Mouse (Mus musculus) kidney, postnatal 0 days (tissue): Measurements from ENCODE around the gene Gatad2a. TPM values are rescaled to one million over a fixed set of nuclear protein-coding genes. Genes with fewer than 3 reads are reported as not detected.

ENCODE experiments used
- ATAC-seq: fragments of 200-750 bp; cut with Nextera tagmentation; replicated peaks from 2 replicates; pipeline ENCODE4 v1.8.0; 2017; ENCODE audit warnings: low read depth, moderate number of reproducible peaks, moderate TSS enrichment, moderate library complexity; ENCODE audit not compliant: low FRiP score
- DNase-seq: peaks from one replicate; pipeline ENCODE4 v3.0.0-alpha.2; 2016; ENCODE audit warnings: low spot score
- H3K27ac ChIP-seq: fragments of 300-500 bp; sonication (generic); 2 replicates; pipeline ENCODE4 v1.5.1; 2014; ENCODE audit warnings: mild to moderate bottlenecking
- H3K27me3 ChIP-seq: fragments of 300-500 bp; sonication (generic); 2 replicates; pipeline ENCODE4 v1.6.1; 2014; ENCODE audit warnings: low read length, mixed read lengths; ENCODE audit not compliant: insufficient read depth
- H3K36me3 ChIP-seq: fragments of 300-500 bp; sonication (generic); 2 replicates; pipeline ENCODE4 v1.6.1; 2014; ENCODE audit warnings: low read length, mixed read lengths; ENCODE audit not compliant: insufficient read depth
- H3K4me1 ChIP-seq: fragments of 300-500 bp; sonication (generic); replicated peaks from 2 replicates; pipeline ENCODE4 v1.6.1; 2014; ENCODE audit warnings: antibody characterized with exemption, low read length, mixed read lengths; ENCODE audit not compliant: insufficient read depth
- H3K4me2 ChIP-seq: fragments of 300-500 bp; sonication (generic); 2 replicates; pipeline ENCODE4 v1.6.1; 2014; ENCODE audit warnings: mild to moderate bottlenecking, low read length, moderate library complexity, mixed read lengths
- H3K4me3 ChIP-seq: fragments of 300-500 bp; sonication (generic); replicated peaks from 2 replicates; pipeline ENCODE4 v1.5.1; 2014; ENCODE audit warnings: low read depth, low read length
- H3K9ac ChIP-seq: fragments of 300-500 bp; sonication (generic); 2 replicates; pipeline ENCODE4 v1.6.1; 2014; ENCODE audit warnings: low read depth, low read length
- H3K9me3 ChIP-seq: fragments of 300-500 bp; sonication (generic); replicated peaks from 2 replicates; pipeline ENCODE4 v1.6.1; 2016; ENCODE audit warnings: low read length, inconsistent platforms, mixed read lengths
- CTCF ChIP-seq: IDR thresholded peaks from 2 replicates; pipeline ENCODE4 v1.5.1; 2016; ENCODE audit warnings: antibody characterized with exemption, low read depth, mild to moderate bottlenecking, moderate library complexity
- WGBS: fragments of 180-500 bp; shearing (Covaris S2); extraction: QIAGEN DNeasy Blood & Tissue Kit; methylation state at CpG from one replicate; pipeline ENCODE4 v1.1.7; 2014; 5-methylcytosine and 5-hydroxymethylcytosine counted together
- polyA plus RNA-seq: library from polyadenylated mRNA; unstranded; fragments of >200 nt; fragmentation: Nextera tagmentation; extraction: Ambion mirVana; gene quantifications from 2 replicates; pipeline ENCODE4 v1.2.1, GENCODE M21; 2015

Gene Gatad2a
- polyA plus RNA-seq, 1 experiment from 2014 or later = 49.5 TPM

GRCm38 (mm10) chr8:69915748-69916147 is 80.4 kb downstream of the Gatad2a start:
- WGBS = 61% methylated on average over 5 of the region's 5 CpGs
- Histone ChIP-seq H3K4me2 (no peak overlapping the region), H3K27me3 (no peaks in the 10 kb centered on the region), H3K9ac (no peak overlapping the region), H3K4me3 (no peak overlapping the region), H3K9me3 (no peaks in the 10 kb centered on the region), H3K36me3 (peaks cover 63% of the 10 kb centered on the region), H3K4me1 (peaks cover 5% of the 10 kb centered on the region; the same call in 1 of the 2 replicates), H3K27ac (no peak overlapping the region)
- DNase-seq = peak; percentile 78
- TF ChIP-seq CTCF = peak; percentile 60
- ATAC-seq = no peak

GRCm38 (mm10) chr8:69914526-69914925 is 81.7 kb downstream of the Gatad2a start:
- Histone ChIP-seq H3K9ac (no peak overlapping the region), H3K36me3 (peaks cover 74% of the 10 kb centered on the region), H3K9me3 (no peaks in the 10 kb centered on the region), H3K4me2 (no peak overlapping the region), H3K27me3 (no peaks in the 10 kb centered on the region), H3K4me1 (no peaks in the 10 kb centered on the region), H3K4me3 (no peak overlapping the region), H3K27ac (no peak overlapping the region)
- ATAC-seq (no peak), DNase-seq (no peak)
- TF ChIP-seq CTCF = no peak
- 81% methylated on average over 4 of the region's 4 CpGs for WGBS

- H3K27ac ChIP-seq = no peak overlapping the region
- no peaks in the 10 kb centered on the region for H3K4me1 ChIP-seq
- H3K4me3 ChIP-seq = no peak overlapping the region
- H3K9ac ChIP-seq = no peak overlapping the region
- no peak for DNase-seq
- H3K9me3 ChIP-seq = no peaks in the 10 kb centered on the region
- WGBS = 87% methylated on average over 12 of the region's 12 CpGs
- no peak overlapping the region for H3K4me2 ChIP-seq
- no peak for TF ChIP-seq CTCF
- no peak for ATAC-seq
- peaks cover 87% of the 10 kb centered on the region for H3K36me3 ChIP-seq
- H3K27me3 ChIP-seq = no peaks in the 10 kb centered on the region
Observed at GRCm38 (mm10) chr8:69912478-69913074, 83.6 kb downstream of the Gatad2a start.

- Histone ChIP-seq H3K9me3 (no peaks in the 10 kb centered on the region), H3K9ac (no peak overlapping the region), H3K4me1 (no peaks in the 10 kb centered on the region), H3K27me3 (no peaks in the 10 kb centered on the region), H3K4me2 (no peak overlapping the region), H3K27ac (no peak overlapping the region), H3K36me3 (peaks cover 81% of the 10 kb centered on the region), H3K4me3 (no peak overlapping the region)
- ATAC-seq = no peak
- WGBS = 89% methylated on average over 13 of the region's 13 CpGs
- TF ChIP-seq CTCF = no peak
- DNase-seq = no peak
Observed at GRCm38 (mm10) chr8:69911917-69912316, 84.3 kb downstream of the Gatad2a start.

GRCm38 (mm10) chr8:69907106-69907505 is 89.1 kb downstream of the Gatad2a start:
- DNase-seq (no peak), ATAC-seq (no peak)
- Histone ChIP-seq H3K4me1 (peaks cover under 1% of the 10 kb centered on the region; the same call in 1 of the 2 replicates), H3K4me2 (no peak overlapping the region), H3K9ac (no peak overlapping the region), H3K27me3 (no peaks in the 10 kb centered on the region), H3K27ac (no peak overlapping the region), H3K4me3 (no peak overlapping the region), H3K9me3 (no peaks in the 10 kb centered on the region), H3K36me3 (peaks cover 38% of the 10 kb centered on the region)
- no peak for TF ChIP-seq CTCF
- WGBS = 82% methylated on average over 2 of the region's 2 CpGs

GRCm38 (mm10) chr8:69906260-69906659 is 89.9 kb downstream of the Gatad2a start:
- no peak overlapping the region for H3K4me3 ChIP-seq
- DNase-seq = no peak
- WGBS = 86% methylated on average over 2 of the region's 2 CpGs
- peaks cover 5% of the 10 kb centered on the region; the same call in 1 of the 2 replicates for H3K4me1 ChIP-seq
- no peak overlapping the region for H3K9ac ChIP-seq
- ATAC-seq = no peak
- H3K4me2 ChIP-seq = no peak overlapping the region
- no peak overlapping the region for H3K27ac ChIP-seq
- no peaks in the 10 kb centered on the region for H3K9me3 ChIP-seq
- no peak for TF ChIP-seq CTCF
- no peaks in the 10 kb centered on the region for H3K27me3 ChIP-seq
- peaks cover 33% of the 10 kb centered on the region for H3K36me3 ChIP-seq

GRCm38 (mm10) chr8:69904096-69904495 is 92.1 kb downstream of the Gatad2a start:
- no peak overlapping the region for H3K4me2 ChIP-seq
- H3K9ac ChIP-seq = no peak overlapping the region
- WGBS = 76% methylated on average over 8 of the region's 8 CpGs
- peaks cover 5% of the 10 kb centered on the region; the same call in 1 of the 2 replicates for H3K4me1 ChIP-seq
- H3K4me3 ChIP-seq = no peak overlapping the region
- peaks cover 13% of the 10 kb centered on the region; the same call in 1 of the 2 replicates for H3K36me3 ChIP-seq
- DNase-seq = no peak
- H3K27me3 ChIP-seq = no peaks in the 10 kb centered on the region
- TF ChIP-seq CTCF = no peak
- ATAC-seq = no peak
- H3K9me3 ChIP-seq = no peaks in the 10 kb centered on the region
- no peak overlapping the region for H3K27ac ChIP-seq
